Mouse (Mus musculus): ENCODE data around the gene Prickle1.

Gene Prickle1

DNA sequence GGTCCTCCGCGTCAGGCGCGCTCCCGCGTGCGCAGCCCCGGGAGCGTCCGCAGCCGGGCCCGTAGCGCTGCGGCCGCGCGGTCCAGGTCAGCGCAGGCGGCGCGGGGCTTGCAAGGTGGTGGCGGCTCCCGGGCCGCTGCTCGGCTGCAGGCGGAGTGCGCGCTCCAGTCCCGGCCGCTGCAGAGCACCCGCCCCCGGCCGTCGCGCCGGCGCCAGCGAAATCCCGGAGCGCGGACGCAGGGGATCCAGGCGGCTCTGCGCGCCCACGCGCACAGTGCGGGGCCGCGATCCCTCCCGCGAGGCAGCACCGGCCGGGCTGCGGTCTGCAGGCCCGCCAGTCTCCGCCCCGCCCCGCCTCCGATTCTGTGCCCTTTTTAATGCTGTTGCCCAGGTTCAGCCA lies at the start of gene Prickle1:
Prickle1 (minus strand) TSS at position 146 of the 400 bp plus-strand sequence.
- DNase-seq (ENCODE audit: extremely low spot score) = peak; percentile 87

GRCm38 (mm10) chr15:93640221-93640620 lies 44.5 kb upstream of the Prickle1 start:
- DNase-seq (ENCODE audit: extremely low spot score) = no peak

DNA sequence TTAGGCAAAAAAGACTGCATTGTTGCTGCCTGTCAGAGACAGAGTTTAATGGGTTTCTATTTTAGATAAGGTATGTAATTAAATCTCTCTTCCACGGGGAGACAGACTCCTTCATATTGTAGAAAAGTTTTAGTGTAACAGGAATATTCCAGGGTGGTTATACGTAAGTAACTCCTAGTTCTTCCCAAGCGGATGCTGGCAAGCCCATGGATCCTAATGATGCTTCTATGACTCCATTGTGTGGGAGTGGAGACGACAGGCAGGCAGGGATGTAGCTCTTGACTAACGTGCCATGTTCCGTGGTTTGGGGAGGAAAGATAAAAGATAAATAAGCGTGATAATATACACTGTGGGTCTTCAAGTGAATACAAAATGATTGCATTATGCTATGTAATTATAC lies 41.3 kb upstream of the Prickle1 start:
- DNase-seq (ENCODE audit: extremely low spot score) = no peak

DNA sequence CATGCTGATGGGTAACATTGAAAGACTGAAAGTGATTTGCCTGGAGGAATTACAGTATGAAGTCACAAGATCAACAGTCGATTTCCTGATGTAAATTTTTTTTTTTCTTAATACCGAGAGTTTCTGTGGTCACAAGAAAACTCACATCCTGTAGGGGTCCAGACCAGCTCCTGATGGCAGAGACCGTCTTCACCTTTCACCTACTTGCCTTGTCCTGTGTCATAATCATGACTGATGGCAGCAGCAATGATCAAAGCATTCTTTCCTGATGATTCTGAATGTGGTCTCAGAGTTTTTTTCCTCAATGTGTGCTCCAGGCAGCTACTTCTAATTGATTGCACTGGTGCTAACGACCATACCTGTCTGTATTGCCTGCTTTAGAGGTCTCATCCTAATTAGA lies 39.9 kb upstream of the Prickle1 start:
- no peak for DNase-seq (ENCODE audit: extremely low spot score)

DNA sequence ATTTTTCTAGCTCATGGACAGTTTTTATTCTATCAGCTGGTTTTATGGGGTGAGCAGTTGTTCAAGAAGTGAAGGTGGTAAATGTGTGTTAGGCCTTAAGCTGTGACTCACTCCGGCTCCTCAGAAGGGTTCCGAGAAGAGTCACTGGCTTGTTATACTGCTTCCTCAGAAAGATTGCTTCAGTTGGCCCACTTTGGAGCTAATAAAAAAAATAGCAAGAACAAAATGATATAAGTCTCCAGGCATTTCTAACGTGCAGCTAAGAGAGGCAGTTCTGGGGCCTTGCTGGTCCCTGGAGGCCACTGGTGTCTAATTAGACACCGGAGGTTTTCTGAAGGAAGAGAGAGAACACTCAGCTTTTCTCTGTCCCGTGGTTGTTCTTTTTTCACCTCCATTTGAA lies 38.8 kb upstream of the Prickle1 start:
- no peak for DNase-seq (ENCODE audit: extremely low spot score)

DNA sequence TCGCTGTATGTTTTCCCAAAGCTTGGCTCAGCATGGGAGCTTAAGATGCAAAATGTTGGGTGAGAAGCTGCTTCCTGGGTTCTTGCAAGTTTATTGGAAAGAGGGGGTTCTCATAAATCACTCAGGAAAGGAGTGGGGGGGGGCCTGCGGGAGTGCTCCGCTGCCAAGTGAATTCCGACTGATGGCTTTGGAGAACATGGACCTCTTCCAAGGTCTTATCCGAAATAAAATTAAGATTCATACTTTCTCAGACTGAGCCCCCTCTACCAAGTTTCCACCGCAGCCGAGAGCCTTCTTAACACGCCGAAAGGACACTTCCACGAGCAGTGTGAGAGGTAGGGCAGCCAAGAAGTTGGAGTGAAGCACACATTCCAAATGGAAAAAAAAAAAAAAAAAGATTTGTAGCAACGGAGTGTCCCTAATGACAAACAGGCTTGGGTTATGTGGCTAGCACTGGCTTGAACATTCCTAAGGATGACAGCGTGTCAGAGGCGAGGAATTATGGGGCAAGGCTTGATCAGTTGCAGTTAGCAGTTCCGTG lies 34.4 kb upstream of the Prickle1 start:
- no peak for DNase-seq (ENCODE audit: extremely low spot score)

DNA sequence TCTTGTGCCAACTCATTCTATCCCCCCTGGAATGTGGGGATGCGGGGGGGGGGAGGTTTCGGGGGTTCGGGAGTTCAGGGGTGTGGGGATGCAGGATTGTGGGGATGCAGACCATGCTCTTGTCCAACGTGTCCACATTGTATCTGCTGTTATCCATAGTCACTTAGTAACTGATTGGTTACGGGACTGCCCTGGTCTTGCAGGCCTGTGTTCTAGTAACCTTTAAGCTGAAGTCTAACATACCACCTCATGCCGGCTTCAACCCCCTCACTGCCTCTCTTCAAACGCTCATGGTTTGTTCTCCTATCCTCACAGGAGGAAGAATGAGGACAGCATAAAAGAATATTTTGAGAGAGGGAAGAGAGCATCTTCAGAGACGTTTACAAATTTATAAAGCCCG lies 33.5 kb upstream of the Prickle1 start:
- DNase-seq (ENCODE audit: extremely low spot score) = no peak

DNA sequence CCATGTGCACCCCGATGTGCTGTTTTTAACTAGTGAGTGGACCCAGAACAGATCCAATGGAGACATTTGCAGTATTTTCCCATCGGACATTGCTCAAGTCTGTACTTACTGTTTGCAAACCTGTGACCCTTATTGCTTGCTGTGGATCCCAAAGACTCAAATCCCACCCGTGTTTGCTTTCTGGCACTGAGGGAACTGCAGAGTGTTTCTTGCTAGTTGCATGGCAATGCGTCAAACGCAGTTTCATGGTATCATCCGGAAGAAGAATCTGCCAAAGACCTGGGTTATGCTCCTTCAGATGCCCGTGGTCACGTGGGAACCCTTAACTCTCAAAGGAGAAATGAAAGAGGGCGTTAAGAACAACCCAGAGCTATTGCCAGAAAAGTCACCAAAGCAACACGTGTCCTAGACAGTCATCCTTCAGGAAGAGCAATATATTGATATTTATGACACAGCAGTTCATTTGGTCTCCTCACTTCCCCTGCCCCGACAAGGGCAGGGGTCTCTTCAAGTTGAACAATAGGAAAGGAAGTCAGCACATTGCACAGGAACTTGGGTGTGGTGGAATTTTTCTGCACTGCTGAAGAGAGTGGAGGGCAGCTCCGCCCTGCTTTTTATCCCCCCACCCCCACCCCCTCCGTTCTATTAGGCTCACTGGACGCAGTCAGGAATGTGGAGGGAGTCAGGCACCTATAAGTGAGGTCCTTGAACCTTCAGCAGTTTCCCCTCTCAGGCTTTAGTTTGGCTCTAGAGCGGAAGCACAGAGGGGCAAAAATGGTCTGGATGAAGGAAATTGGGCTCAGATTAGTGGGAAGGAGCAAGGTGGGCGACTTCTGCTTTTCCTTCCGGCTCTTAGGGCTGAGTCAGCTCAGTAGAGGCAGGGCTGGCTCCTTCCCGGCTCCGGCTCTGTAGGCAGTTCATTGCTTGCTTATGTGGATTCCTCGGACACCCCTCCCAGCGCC lies 32.4 kb upstream of the Prickle1 start:
- DNase-seq (ENCODE audit: extremely low spot score) = no peak

- no peak for DNase-seq (ENCODE audit: extremely low spot score)
Observed at GRCm38 (mm10) chr15:93619551-93619950, 23.9 kb upstream of the Prickle1 start.

DNA sequence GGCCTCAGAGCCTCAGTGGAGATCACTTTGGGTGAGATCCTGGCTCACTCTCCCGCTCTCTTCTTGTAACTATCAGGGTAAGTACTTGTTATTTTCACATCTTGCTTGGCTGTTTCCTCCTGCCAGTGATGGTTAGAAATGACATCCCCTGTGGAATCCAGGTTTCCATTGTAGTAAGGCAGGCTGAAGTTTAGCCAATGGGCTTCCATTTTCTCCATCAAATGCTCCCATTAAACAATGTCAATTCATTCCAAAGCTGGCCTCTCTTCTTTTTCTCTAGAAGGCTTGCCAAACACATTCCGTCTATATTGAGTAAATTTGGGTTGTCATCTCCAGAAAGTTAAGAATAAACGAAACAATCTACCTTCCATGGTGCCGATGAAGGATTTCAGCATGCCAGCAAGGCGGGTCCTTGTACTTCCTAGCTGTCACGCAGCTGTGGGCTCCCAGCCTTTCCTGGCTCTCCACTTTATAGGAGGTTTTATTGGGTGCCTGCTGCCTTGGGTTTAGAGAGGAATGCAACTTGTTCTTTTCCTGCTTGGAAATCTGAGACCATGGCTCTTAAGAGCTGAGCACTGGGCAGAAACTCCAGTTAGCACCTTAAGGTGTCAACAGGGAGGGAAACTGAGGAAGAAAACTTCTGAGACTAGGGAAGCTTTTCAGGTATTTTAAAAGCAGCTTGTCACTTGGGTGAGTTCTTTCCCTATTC lies 22.9 kb upstream of the Prickle1 start:
- no peak for DNase-seq (ENCODE audit: extremely low spot score)

DNA sequence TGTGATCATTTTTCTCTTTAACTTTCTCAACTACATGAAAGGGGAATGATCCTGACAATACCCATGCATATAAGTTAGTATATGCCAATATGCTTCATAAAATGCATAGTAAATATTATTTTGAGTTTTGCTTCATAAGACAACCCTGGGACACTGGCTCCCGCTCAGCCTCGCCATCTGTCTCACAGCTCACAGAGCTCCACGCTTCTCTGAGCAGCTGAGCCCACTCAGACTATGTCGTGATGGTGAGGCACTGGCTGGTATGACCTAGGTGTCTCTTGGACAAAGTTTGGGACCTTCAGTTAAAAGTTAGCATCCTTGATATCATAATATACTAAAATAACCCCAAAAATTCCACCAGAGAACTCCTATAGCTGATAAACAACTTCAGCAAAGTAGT lies 20.6 kb upstream of the Prickle1 start:
- no peak for DNase-seq (ENCODE audit: extremely low spot score)

GRCm38 (mm10) chr15:93615031-93615430 lies 19.3 kb upstream of the Prickle1 start:
- DNase-seq (ENCODE audit: extremely low spot score) = no peak

- DNase-seq (ENCODE audit: extremely low spot score) = no peak
Observed at GRCm38 (mm10) chr15:93613606-93614005, 17.9 kb upstream of the Prickle1 start.

- no peak for DNase-seq (ENCODE audit: extremely low spot score)
Observed at GRCm38 (mm10) chr15:93611536-93612300, 16.0 kb upstream of the Prickle1 start.

GRCm38 (mm10) chr15:93610721-93611201 lies 15.1 kb upstream of the Prickle1 start:
- DNase-seq (ENCODE audit: extremely low spot score) = no peak

DNA sequence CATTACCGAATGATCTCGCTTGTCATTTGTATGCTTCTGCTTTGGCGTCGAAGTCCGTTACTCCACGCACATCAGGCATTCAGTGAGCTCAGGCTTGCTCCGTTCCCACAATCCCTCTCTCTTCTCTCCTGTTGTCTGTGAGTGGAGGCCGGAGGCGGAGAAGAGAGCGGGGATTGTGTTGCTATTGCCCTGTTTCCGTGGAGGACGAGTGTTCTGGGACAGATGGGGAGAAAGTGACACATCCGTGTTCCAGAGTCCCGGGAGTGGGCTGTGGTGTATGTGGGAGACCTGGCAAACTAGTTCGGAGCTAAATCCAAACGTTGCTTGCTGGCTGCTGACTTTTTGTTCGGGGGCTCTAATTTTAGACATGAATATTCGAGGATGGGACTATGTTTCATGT lies 14.6 kb upstream of the Prickle1 start:
- DNase-seq (ENCODE audit: extremely low spot score) = no peak

DNA sequence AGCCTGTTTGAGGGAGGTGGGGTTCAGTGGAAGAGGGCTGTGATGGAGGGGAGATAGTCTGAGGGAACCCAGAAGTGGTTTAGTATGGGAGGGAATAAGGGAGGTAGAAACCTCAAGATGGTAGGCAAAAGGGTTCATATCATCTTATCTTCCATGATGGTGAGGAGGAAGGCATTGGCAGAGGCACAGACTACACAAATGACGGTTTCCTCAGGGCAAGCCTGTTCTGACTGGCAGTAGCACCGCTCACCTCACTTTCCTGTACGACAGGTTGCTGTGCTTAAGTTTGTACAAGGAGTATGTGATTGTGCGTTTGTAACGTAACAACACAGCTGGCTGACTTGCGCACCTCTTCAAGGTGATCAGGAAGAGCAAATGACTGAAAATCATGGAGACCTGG lies 7.2 kb upstream of the Prickle1 start:
- no peak for DNase-seq (ENCODE audit: extremely low spot score)

DNA sequence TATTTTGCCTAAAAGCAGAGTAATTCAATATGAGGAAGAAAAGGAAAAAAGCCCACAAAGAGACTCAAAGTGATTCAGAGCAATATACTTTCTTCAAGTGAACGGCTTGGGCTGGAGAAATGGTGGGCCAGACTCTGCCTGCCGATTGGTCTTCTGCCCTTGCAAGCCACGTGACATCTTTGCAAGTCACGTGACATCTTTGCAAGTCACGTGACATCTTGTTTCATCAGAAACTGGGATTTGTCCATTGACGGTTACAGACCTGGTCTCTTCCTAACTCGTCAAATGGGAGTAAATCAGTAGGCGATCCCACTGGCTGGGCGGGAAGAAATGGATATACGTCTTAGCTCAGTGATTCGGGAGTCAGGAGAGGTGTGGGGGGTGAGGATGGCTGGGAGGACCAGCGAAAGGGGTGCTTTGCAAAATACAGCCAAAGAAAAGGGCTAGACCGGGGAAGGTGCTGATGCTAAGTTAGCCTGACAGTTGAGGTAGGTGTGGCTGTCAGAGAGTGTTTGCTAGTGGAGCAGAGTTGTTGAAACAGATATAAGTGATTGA lies 5.8 kb upstream of the Prickle1 start:
- no peak for DNase-seq (ENCODE audit: extremely low spot score)

DNA sequence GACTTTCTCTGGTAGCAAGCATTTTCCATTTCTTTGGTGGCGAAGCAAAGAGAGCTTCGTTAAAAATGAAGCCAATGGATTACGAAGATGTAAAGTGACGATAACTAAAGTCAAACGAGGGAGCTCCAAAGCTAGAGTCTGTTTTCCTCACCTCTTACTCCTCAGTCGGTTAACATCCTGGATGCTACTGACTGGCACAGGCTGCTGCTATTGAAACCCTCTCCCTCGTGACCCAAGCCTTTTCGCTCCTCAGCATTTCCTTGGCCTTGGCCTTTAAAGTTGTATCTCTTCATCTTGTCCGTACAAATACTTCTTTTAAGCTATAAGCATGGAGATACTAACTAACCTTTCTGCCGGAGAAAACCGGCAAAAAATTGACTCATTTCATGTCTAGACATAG lies 1.3 kb upstream of the Prickle1 start:
- no peak for DNase-seq (ENCODE audit: extremely low spot score)

DNA sequence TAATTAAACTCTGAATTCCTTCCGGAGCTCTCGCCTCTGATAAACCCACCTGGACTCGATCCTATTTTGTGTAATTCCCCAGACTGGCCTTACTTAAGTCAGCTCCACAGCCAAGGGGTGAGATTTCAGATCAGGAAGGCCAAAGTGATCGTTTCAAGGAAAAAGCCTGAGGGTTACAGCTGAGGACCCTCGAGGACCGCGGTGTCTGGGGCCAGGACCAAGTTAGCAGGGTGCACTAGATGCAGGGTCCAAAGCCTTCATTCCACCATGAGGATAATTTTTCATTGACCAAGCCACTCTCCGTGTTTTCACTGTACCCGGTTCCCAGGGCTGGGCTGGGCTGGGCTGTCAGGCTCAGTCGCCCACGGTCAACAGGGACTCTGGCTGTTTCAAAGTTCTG lies 594 bp upstream of the Prickle1 start:
- DNase-seq (ENCODE audit: extremely low spot score) = peak; percentile 82

DNA sequence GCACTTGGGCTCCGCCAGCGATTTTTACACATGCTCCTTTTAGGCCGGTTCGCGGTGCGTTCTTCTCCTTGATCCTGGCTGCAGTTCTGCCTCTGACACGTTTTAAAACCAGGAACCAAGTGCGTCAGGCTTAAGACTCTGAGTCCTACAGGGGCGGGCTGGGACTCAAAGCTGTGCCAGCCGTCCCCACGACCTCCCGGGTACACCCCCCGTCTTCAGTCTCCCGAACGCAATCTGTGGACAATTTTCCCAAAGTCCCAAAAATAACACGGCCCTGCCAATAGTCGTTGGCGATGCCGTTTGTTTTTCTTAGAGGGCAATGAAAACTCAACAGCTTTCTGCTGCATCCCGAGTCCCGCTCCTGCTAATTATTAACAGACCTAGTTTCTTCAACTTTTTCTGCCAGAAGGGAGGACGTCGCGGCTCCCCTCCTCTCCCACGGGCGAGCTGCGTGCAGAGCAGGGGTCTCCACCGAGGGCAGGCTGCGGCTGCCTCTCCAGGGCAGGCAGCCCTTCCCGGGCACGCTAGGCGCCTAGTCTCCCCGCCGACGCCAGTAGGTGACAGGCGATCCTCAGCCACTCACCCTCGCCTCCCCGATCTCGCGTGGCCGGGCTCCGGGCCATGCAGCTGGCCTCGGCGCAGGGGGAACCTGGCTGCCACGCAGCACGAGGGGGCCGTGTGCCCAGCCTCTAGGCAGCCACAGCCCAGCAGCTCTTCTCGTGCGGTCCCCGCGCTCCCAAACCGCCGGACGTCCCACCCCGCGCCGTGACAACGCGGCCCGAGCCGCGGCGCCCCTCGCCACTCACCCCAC lies 598 bp downstream of the Prickle1 start:
- peak; percentile 76 for DNase-seq (ENCODE audit: extremely low spot score)

Measured in embryo, embryonic 9.5 days (tissue).